Mouse (Mus musculus) G1E (cell line): ENCODE data around the gene Fyco1. TPM values are rescaled to one million over a fixed set of nuclear protein-coding genes. Genes with fewer than 3 reads are reported as not detected.
"Not testable (repeated sequence)": the region's sequence is repeated elsewhere in the genome, so short reads cannot be mapped to it uniquely, and the experiment has no call there.

Experiments used
- ATAC-seq: 2 replicates; pipeline ENCODE4 v1.8.0; 2016; ENCODE audit warnings: mild to moderate bottlenecking; ENCODE audit not compliant: insufficient number of reproducible peaks, poor library complexity, low FRiP score, severe bottlenecking; ENCODE audit errors: extremely low read depth
- DNase-seq: peaks from one replicate; pipeline ENCODE4 v3.0.0; 2012; ENCODE audit warnings: low spot score
- H3K27me3 ChIP-seq: 2 replicates; pipeline ENCODE4 v1.6.1; 2012; ENCODE audit warnings: mild to moderate bottlenecking, low read length, inconsistent platforms; ENCODE audit not compliant: insufficient read depth
- H3K36me3 ChIP-seq: replicated peaks from 2 replicates; pipeline ENCODE3; 2012; ENCODE audit warnings: mild to moderate bottlenecking, inconsistent platforms
- H3K4me1 ChIP-seq: 2 replicates; pipeline ENCODE4 v1.6.1; 2012; ENCODE audit warnings: low read depth, low read length, inconsistent platforms, mixed read lengths; ENCODE audit not compliant: insufficient read depth
- H3K4me3 ChIP-seq: 2 replicates; pipeline ENCODE4 v1.5.1; 2012; ENCODE audit warnings: low read depth, mild to moderate bottlenecking, inconsistent platforms, low read length, moderate library complexity, mixed read lengths
- H3K9me3 ChIP-seq: replicated peaks from 2 replicates; pipeline ENCODE4 v1.6.1; 2012; ENCODE audit warnings: inconsistent platforms
- CTCF ChIP-seq: IDR thresholded peaks from 2 replicates; pipeline ENCODE4 v1.5.1; 2012; ENCODE audit warnings: low read depth, low read length, inconsistent platforms, mixed read lengths
- GATA1 ChIP-seq: IDR thresholded peaks from 2 replicates; pipeline ENCODE4 v1.6.1; 2012; ENCODE audit warnings: borderline replicate concordance, low read length, inconsistent platforms, mixed read lengths
- GATA2 ChIP-seq: IDR thresholded peaks from 2 replicates; pipeline ENCODE4 v1.6.1; 2012; ENCODE audit warnings: low read depth, low read length, inconsistent platforms, borderline replicate concordance
- POLR2AphosphoS5 ChIP-seq: IDR thresholded peaks from 2 replicates; pipeline ENCODE4 v1.6.1; 2012; ENCODE audit warnings: low read depth, low read length, inconsistent platforms; ENCODE audit not compliant: insufficient replicate concordance
- TAL1 ChIP-seq: conservative IDR thresholded peaks from 2 replicates; pipeline ENCODE4 v1.6.1; 2012; ENCODE audit warnings: low read depth, low read length, inconsistent platforms, mixed read lengths
- polyA plus RNA-seq: library from polyadenylated mRNA; stranded (reverse); fragments of >175 nt; gene quantifications from 2 replicates; pipeline ENCODE4 v1.2.3, GENCODE M21; 2012
- total RNA-seq, 2 experiments: library from RNA; stranded (forward) in 1 of 2; stranded (reverse) in 1 of 2; fragments of 200-1000 nt in 1 of 2; fragments of >200 nt in 1 of 2; fragmentation: Nextera tagmentation in 1 of 2; gene quantifications; 2 replicates each; pipeline ENCODE4 v1.2.3; 2014 to 2017

The Fyco1 gene
- total and polyA plus RNA-seq, 3 experiments = 2.4 to 29.6 (median 12.1) TPM

- Histone ChIP-seq H3K9me3 (no peaks in the 10 kb centered on the region), H3K36me3 (no peaks in the 10 kb centered on the region), H3K27me3 (no peaks in the 10 kb centered on the region), H3K4me1 (peaks cover 36% of the 10 kb centered on the region), H3K4me3 (no peak overlapping the region)
- TF ChIP-seq GATA2 (no peak), TAL1 (no peak), GATA1 (no peak), CTCF (no peak), POLR2AphosphoS5 (no peak)
- no peak for DNase-seq
- ATAC-seq = no peak
Measured at GRCm38 (mm10) chr9:123758156-123758555, 93.5 kb downstream of the Fyco1 start.

- TF ChIP-seq CTCF (no peak), POLR2AphosphoS5 (no peak), TAL1 (no peak), GATA2 (no peak), GATA1 (no peak)
- ATAC-seq = no peak
- no peaks in the 10 kb centered on the region for H3K27me3 ChIP-seq
Measured at GRCm38 (mm10) chr9:123757326-123757725, 94.4 kb downstream of the Fyco1 start.

GRCm38 (mm10) chr9:123756752-123757151 lies 94.9 kb downstream of the Fyco1 start:
- DNase-seq (peak; percentile 7), ATAC-seq (no peak; the same call in 1 of the 2 replicates)
- Histone ChIP-seq H3K4me1 (peaks cover 36% of the 10 kb centered on the region), H3K9me3 (no peaks in the 10 kb centered on the region), H3K27me3 (no peaks in the 10 kb centered on the region), H3K4me3 (no peak overlapping the region; the same call in 1 of the 2 replicates), H3K36me3 (no peaks in the 10 kb centered on the region)
- TF ChIP-seq GATA1 (no peak), TAL1 (no peak), POLR2AphosphoS5 (no peak), CTCF (no peak), GATA2 (no peak)

More at GRCm38 (mm10) chr9:123757326-123757725, 94.4 kb downstream of the Fyco1 start:
- Histone ChIP-seq H3K36me3 (no peaks in the 10 kb centered on the region), H3K4me3 (no peak overlapping the region), H3K4me1 (peaks cover 36% of the 10 kb centered on the region), H3K9me3 (no peaks in the 10 kb centered on the region)
- no peak for DNase-seq

DNA sequence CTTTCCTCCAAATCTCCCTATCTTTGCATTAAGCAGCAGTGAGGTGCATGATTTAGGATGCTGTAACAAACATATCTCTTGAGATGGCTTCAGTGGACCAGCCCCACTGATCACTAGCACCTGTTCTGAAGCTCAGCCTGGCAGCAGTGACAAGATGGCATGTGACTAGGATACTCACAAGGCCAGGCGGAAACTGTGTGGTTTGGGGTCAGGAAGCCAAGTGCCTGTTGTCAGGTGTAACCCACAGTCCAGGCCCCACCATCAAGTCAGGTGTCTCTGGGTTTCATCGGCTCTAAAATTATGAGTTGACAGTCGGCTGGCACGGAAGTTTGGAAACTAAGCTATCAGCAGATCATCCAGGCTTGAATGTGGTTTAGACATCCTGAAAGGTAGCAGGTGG lies 97.4 kb downstream of the Fyco1 start:
- TF ChIP-seq GATA1 (no peak), CTCF (no peak), POLR2AphosphoS5 (no peak), GATA2 (no peak), TAL1 (no peak)
- no peak for ATAC-seq
- Histone ChIP-seq H3K36me3 (no peaks in the 10 kb centered on the region), H3K27me3 (no peaks in the 10 kb centered on the region), H3K4me3 (no peak overlapping the region), H3K4me1 (peaks cover 32% of the 10 kb centered on the region), H3K9me3 (no peaks in the 10 kb centered on the region)
- DNase-seq = no peak

DNA sequence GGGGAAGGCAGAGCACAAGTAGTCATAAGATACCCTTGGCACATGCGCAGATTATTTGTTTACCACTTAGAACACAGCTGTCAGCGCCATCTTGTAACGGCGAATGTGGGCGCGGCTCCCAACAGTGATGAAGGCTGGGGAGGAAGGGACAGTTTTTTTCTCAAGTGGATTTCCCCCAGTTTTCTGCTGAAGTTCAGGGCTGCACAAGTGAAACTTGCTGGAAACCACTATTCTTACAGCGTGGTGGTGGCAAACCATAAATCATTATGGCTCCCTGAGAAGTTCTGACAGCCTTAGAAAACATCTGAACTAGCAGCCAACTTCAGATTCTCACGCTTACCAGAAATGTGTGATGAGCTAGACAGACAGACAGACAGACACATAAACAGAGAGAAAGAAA lies 102.0 kb downstream of the Fyco1 start:
- not testable (repeated sequence) for ATAC-seq

DNA sequence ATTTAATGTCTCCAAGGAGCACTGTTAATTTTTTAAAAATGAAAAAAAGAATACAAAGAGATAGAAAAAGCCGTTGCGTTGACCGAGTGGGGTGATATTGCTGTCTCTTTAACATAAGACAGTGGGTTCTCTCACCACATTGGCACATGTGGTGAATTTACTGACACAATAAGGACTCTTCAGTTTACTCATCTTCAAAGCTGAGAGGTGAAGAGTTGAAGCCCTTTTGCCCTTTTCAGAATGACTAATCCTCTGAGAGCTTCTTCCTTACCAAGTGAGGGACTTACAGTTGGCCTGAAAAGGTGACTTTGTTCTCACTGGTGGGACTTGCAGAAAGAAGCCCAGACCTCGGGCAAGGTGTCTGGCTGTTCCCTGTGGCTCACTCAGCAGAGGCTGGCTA lies 110.9 kb downstream of the Fyco1 start:
- Histone ChIP-seq H3K36me3 (no peaks in the 10 kb centered on the region), H3K9me3 (no peaks in the 10 kb centered on the region), H3K4me3 (no peak overlapping the region), H3K4me1 (no peaks in the 10 kb centered on the region), H3K27me3 (peaks cover 10% of the 10 kb centered on the region)
- no peak for DNase-seq
- TF ChIP-seq TAL1 (no peak), CTCF (no peak)
- ATAC-seq = no peak

More for the DNA sequence above, 102.0 kb downstream of the Fyco1 start:
- H3K36me3 ChIP-seq, H3K4me1 ChIP-seq, H3K27me3 ChIP-seq, H3K9me3 ChIP-seq, H3K4me3 ChIP-seq, DNase-seq: not testable (repeated sequence)

Other genes with a start within 250 kb of the Fyco1 start
- gene Slc6a20b, start 219.3 kb downstream of the Fyco1 start, total RNA-seq (2014; fragmentation: Nextera tagmentation) = not detected in 2 replicates
- 0.44 and 0.64 TPM in 2 replicates for gene Slc6a20b, start 219.3 kb downstream of the Fyco1 start, total RNA-seq (2017)
- gene Slc6a20b, start 219.3 kb downstream of the Fyco1 start, polyA plus RNA-seq = 0.01 TPM in 1 of 2 replicates, not detected in the other
- not detected in 2 replicates for gene Ccr9, start 173.5 kb downstream of the Fyco1 start, total RNA-seq (2014; fragmentation: Nextera tagmentation)
- 0.11 and 0.17 TPM in 2 replicates for gene Ccr9, start 173.5 kb downstream of the Fyco1 start, total RNA-seq (2017)
- not detected in 2 replicates for gene Ccr9, start 173.5 kb downstream of the Fyco1 start, polyA plus RNA-seq
- gene Slc6a20a, start 173.0 kb downstream of the Fyco1 start, total RNA-seq (2014; fragmentation: Nextera tagmentation) = 16.6 TPM in 1 of 2 replicates, not detected in the other
- 0.05 and 0.29 TPM in 2 replicates for gene Slc6a20a, start 173.0 kb downstream of the Fyco1 start, total RNA-seq (2017)
- not detected in 2 replicates for gene Slc6a20a, start 173.0 kb downstream of the Fyco1 start, polyA plus RNA-seq
- gene Lztfl1, start 134.2 kb downstream of the Fyco1 start, total RNA-seq (2014; fragmentation: Nextera tagmentation) = 78.5 and 97.2 TPM in 2 replicates
- 40.9 and 49.3 TPM in 2 replicates for gene Lztfl1, start 134.2 kb downstream of the Fyco1 start, total RNA-seq (2017)
- 1.4 and 1.8 TPM in 2 replicates for gene Lztfl1, start 134.2 kb downstream of the Fyco1 start, polyA plus RNA-seq
- not detected in 2 replicates for gene Cxcr6, start 45.4 kb downstream of the Fyco1 start, total RNA-seq (2014; fragmentation: Nextera tagmentation)
- 0.12 and 0.27 TPM in 2 replicates for gene Cxcr6, start 45.4 kb downstream of the Fyco1 start, total RNA-seq (2017)
- not detected in 2 replicates for gene Cxcr6, start 45.4 kb downstream of the Fyco1 start, polyA plus RNA-seq
- not detected in 2 replicates for gene Xcr1, start 10.1 kb upstream of the Fyco1 start, total RNA-seq (2014; fragmentation: Nextera tagmentation)
- gene Xcr1, start 10.1 kb upstream of the Fyco1 start, total RNA-seq (2017) = 0.06 and 0.11 TPM in 2 replicates
- not detected in 2 replicates for gene Xcr1, start 10.1 kb upstream of the Fyco1 start, polyA plus RNA-seq
- 1.8 and 2.2 TPM in 2 replicates for gene Ccr1, start 116.8 kb upstream of the Fyco1 start, total RNA-seq (2014; fragmentation: Nextera tagmentation)
- 3.7 and 3.9 TPM in 2 replicates for gene Ccr1, start 116.8 kb upstream of the Fyco1 start, total RNA-seq (2017)
- gene Ccr1, start 116.8 kb upstream of the Fyco1 start, polyA plus RNA-seq = 0.03 and 0.04 TPM in 2 replicates
- gene Ccr1l1, start 126.5 kb upstream of the Fyco1 start, total RNA-seq (2014; fragmentation: Nextera tagmentation) = not detected in 2 replicates
- gene Ccr1l1, start 126.5 kb upstream of the Fyco1 start, total RNA-seq (2017) = 0.11 and 0.46 TPM in 2 replicates
- not detected in 2 replicates for gene Ccr1l1, start 126.5 kb upstream of the Fyco1 start, polyA plus RNA-seq
- gene Ccr3, start 170.1 kb upstream of the Fyco1 start, total RNA-seq (2014; fragmentation: Nextera tagmentation) = 0.34 TPM in 1 of 2 replicates, not detected in the other
- gene Ccr3, start 170.1 kb upstream of the Fyco1 start, total RNA-seq (2017) = 0.11 and 0.12 TPM in 2 replicates
- not detected in 2 replicates for gene Ccr3, start 170.1 kb upstream of the Fyco1 start, polyA plus RNA-seq